Mouse (Mus musculus) limb, embryonic 12.5 days (tissue): ENCODE measurements around the gene Prss32. TPM values are rescaled to one million over a fixed set of nuclear protein-coding genes. Genes with fewer than 3 reads are reported as not detected.

Experiments used
- ATAC-seq: fragments of 200-750 bp; cut with Nextera tagmentation; 2 replicates; pipeline ENCODE4 v1.8.0; 2017; ENCODE audit warnings: low read depth, moderate TSS enrichment; ENCODE audit not compliant: insufficient number of reproducible peaks, insufficient read depth, low FRiP score, low TSS enrichment
- H3K27ac ChIP-seq: fragments of 300-500 bp; sonication (generic); 2 replicates; pipeline ENCODE4 v1.5.1; 2016; ENCODE audit warnings: mild to moderate bottlenecking, moderate library complexity
- H3K27me3 ChIP-seq: fragments of 300-500 bp; sonication (generic); 2 replicates; pipeline ENCODE4 v1.6.1; 2016; ENCODE audit warnings: mild to moderate bottlenecking, moderate library complexity
- H3K36me3 ChIP-seq: fragments of 300-500 bp; sonication (generic); 2 replicates; pipeline ENCODE4 v1.6.1; 2016; ENCODE audit warnings: mild to moderate bottlenecking, moderate library complexity
- H3K4me1 ChIP-seq: fragments of 300-500 bp; sonication (generic); replicated peaks from 2 replicates; pipeline ENCODE4 v1.6.1; 2016
- H3K4me2 ChIP-seq: fragments of 300-500 bp; sonication (generic); 2 replicates; pipeline ENCODE4 v1.6.1; 2016; ENCODE audit warnings: mild to moderate bottlenecking, moderate library complexity
- H3K4me3 ChIP-seq: fragments of 300-500 bp; sonication (generic); replicated peaks from 2 replicates; pipeline ENCODE4 v1.5.1; 2016; ENCODE audit warnings: mild to moderate bottlenecking
- H3K9ac ChIP-seq: fragments of 300-500 bp; sonication (generic); replicated peaks from 2 replicates; pipeline ENCODE4 v1.6.1; 2016; ENCODE audit warnings: mild to moderate bottlenecking, moderate library complexity
- H3K9me3 ChIP-seq: fragments of 300-500 bp; sonication (generic); 2 replicates; pipeline ENCODE4 v1.6.1; 2016; ENCODE audit warnings: mild to moderate bottlenecking, moderate library complexity
- WGBS: fragments of 180-500 bp; shearing (Covaris S2); methylation state at CpG from one replicate; pipeline ENCODE4 v1.1.7; 2016; 5-methylcytosine and 5-hydroxymethylcytosine counted together
- polyA plus RNA-seq: library from polyadenylated mRNA; unstranded; fragments of >200 nt; fragmentation: Nextera tagmentation; extraction: Ambion mirVana; gene quantifications from 2 replicates; pipeline ENCODE4 v1.2.1, GENCODE M21; 2016

Prss32 gene
- polyA plus RNA-seq, 1 experiment from 2014 or later, result not detected

- 98% methylated on average over 25 of the region's 25 CpGs for WGBS
Observed at GRCm38 (mm10) chr17:23819235-23819634, 24.4 kb upstream of the Prss32 start.

DNA sequence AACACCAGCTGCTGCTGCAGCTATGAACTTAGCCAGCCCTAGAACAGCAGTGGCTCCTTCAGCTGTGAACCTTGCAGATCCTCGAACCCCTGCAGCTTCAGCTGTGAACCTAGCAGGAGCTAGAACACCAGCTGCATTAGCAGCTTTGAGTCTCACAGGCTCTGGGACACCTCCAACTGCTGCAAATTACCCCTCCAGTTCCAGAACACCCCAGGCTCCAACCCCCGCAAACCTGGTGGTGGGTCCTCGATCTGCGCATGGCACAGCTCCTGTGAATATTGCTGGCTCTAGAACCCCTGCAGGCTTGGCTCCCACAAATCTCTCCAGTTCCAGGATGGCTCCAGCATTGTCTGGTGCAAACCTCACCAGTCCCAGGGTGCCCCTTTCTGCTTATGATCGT, 22.9 kb upstream of the Prss32 start:
- Histone ChIP-seq H3K4me3 (no peak overlapping the region), H3K27ac (no peak overlapping the region), H3K9ac (no peak overlapping the region), H3K4me2 (no peak overlapping the region), H3K36me3 (peaks cover 99% of the 10 kb centered on the region), H3K4me1 (peaks cover 11% of the 10 kb centered on the region), H3K9me3 (peaks cover 15% of the 10 kb centered on the region), H3K27me3 (no peaks in the 10 kb centered on the region)
- WGBS, result 93% methylated on average over 5 of the region's 5 CpGs
- no peak for ATAC-seq

More at GRCm38 (mm10) chr17:23819235-23819634, 24.4 kb upstream of the Prss32 start:
- Histone ChIP-seq H3K9ac (no peak overlapping the region), H3K27me3 (no peaks in the 10 kb centered on the region), H3K36me3 (peaks cover 99% of the 10 kb centered on the region), H3K4me2 (no peak overlapping the region), H3K27ac (no peak overlapping the region), H3K4me3 (no peak overlapping the region), H3K4me1 (no peaks in the 10 kb centered on the region; the same call in 1 of the 2 replicates), H3K9me3 (peaks cover 23% of the 10 kb centered on the region)
- ATAC-seq, result no peak

- no peak overlapping the region for H3K4me2 ChIP-seq
- no peaks in the 10 kb centered on the region for H3K27me3 ChIP-seq
- H3K36me3 ChIP-seq, result peaks cover 98% of the 10 kb centered on the region
- H3K9me3 ChIP-seq, result peaks cover 15% of the 10 kb centered on the region
- 72% methylated on average over 6 of the region's 6 CpGs for WGBS
- H3K27ac ChIP-seq, result no peak overlapping the region
- H3K4me3 ChIP-seq, result no peak overlapping the region
- peaks cover 13% of the 10 kb centered on the region for H3K4me1 ChIP-seq
- no peak for ATAC-seq
- H3K9ac ChIP-seq, result no peak overlapping the region
Observed at GRCm38 (mm10) chr17:23822094-23822493, 21.6 kb upstream of the Prss32 start.

DNA sequence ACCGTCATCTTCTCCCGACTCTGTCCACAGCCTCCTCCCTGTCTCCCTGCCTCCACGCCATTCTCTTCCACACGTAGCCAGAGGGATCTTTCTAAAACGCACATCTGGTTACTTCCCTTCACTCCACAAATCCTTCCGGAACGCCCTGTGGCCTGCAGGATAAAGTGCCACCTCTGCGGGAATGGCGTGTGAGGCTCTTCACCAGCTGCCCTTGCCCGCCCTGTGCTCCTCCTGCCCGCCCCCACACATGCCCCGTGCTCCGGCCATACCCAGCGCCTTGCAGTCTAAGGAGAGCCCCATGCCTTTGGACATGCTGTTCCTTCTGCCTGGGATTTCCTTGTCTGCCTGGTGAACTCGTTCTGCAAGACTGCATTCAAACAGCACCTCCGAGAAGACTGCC, 20.6 kb upstream of the Prss32 start:
- ATAC-seq, result no peak

DNA sequence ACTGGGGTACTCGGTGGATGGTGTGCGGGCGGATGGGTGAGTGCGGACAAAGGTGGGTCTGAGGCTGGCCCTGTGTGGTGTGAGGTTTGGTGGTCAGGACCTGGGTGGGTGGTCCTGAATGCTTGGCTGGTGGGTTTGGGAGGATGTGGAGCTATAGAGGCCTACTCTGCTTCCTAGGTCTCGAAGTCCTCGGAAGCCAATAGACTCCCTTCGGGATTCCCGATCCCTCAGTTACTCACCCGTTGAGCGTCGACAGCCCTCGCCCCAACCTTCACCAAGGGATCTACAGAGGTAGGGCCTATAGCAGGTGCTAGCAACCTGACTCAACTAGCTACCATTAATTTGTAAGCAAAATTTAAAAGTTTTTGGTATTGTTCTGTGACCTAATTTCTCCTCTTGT, 20.0 kb upstream of the Prss32 start:
- 94% methylated on average over 12 of the region's 12 CpGs for WGBS
- H3K27me3 ChIP-seq, result no peaks in the 10 kb centered on the region

More for the DNA sequence above, 20.6 kb upstream of the Prss32 start:
- Histone ChIP-seq H3K9me3 (peaks cover 15% of the 10 kb centered on the region), H3K4me3 (no peak overlapping the region), H3K27ac (no peak overlapping the region), H3K4me2 (no peak overlapping the region), H3K9ac (no peak overlapping the region), H3K4me1 (peaks cover 22% of the 10 kb centered on the region), H3K27me3 (no peaks in the 10 kb centered on the region), H3K36me3 (peaks cover 92% of the 10 kb centered on the region)
- WGBS, result 81% methylated on average over 16 of the region's 16 CpGs

GRCm38 (mm10) chr17:23825591-23825990, 18.1 kb upstream of the Prss32 start:
- Histone ChIP-seq H3K4me3 (no peak overlapping the region), H3K9ac (no peak overlapping the region), H3K27me3 (no peaks in the 10 kb centered on the region), H3K4me2 (no peak overlapping the region), H3K27ac (no peak overlapping the region), H3K36me3 (peaks cover 66% of the 10 kb centered on the region), H3K4me1 (peaks cover 23% of the 10 kb centered on the region), H3K9me3 (no peaks in the 10 kb centered on the region)
- ATAC-seq, result no peak
- WGBS, result 77% methylated on average over 4 of the region's 4 CpGs

More for the DNA sequence above, 20.0 kb upstream of the Prss32 start:
- peaks cover 11% of the 10 kb centered on the region for H3K9me3 ChIP-seq
- H3K36me3 ChIP-seq, result peaks cover 86% of the 10 kb centered on the region
- H3K9ac ChIP-seq, result no peak overlapping the region
- peaks cover 23% of the 10 kb centered on the region for H3K4me1 ChIP-seq
- no peak for ATAC-seq
- H3K4me3 ChIP-seq, result no peak overlapping the region
- H3K4me2 ChIP-seq, result no peak overlapping the region
- H3K27ac ChIP-seq, result no peak overlapping the region

- peak; percentile 43 for ATAC-seq
- Histone ChIP-seq H3K9me3 (no peaks in the 10 kb centered on the region), H3K4me2 (peak overlapping the region; percentile 71), H3K27ac (peak overlapping the region; percentile 85), H3K9ac (peak overlapping the region; percentile 91), H3K27me3 (peaks cover 11% of the 10 kb centered on the region), H3K4me3 (peak overlapping the region; percentile 82), H3K4me1 (peaks cover 23% of the 10 kb centered on the region), H3K36me3 (peaks cover 37% of the 10 kb centered on the region)
- WGBS, result under 1% methylated on average over 47 of the region's 47 CpGs
Observed at GRCm38 (mm10) chr17:23828271-23829001, 15.2 kb upstream of the Prss32 start.

- peaks cover 30% of the 10 kb centered on the region for H3K36me3 ChIP-seq
- H3K27ac ChIP-seq, result peak within 1 kb of the TSS; percentile 95
- peak within 1 kb of the TSS; percentile 82 for H3K4me3 ChIP-seq
- H3K4me2 ChIP-seq, result peak within 1 kb of the TSS; percentile 71
- no peaks in the 10 kb centered on the region for H3K9me3 ChIP-seq
- peak within 1 kb of the TSS; percentile 91 for H3K9ac ChIP-seq
- peaks cover 23% of the 10 kb centered on the region for H3K4me1 ChIP-seq
- H3K27me3 ChIP-seq, result peaks cover 18% of the 10 kb centered on the region
- ATAC-seq, result peak; percentile 91
- 2% methylated on average over 28 of the region's 42 CpGs for WGBS
Observed at GRCm38 (mm10) chr17:23829064-23829619, 14.5 kb upstream of the Prss32 start, which contains the start of gene Elob. TSS of gene Elob (minus strand) at chr17:23829136.

DNA sequence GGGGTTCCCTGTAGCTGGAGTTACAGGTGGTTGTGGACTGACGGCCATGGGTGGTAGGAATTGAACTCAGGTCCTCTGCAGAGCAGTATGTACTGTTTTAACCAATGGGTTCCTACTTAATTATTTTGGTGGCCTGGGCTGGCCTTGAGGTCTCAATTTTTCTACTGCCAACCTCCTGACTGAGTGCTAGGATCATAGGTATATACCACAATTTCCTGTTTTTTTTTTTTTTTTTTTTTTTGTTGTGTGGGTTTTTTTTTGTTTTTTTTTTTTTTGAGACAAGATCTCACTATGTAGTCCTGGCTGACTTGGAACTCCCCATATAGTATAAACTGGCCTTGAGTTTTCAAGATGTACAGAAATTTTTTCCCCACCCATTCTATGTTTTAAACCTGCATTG, 12.5 kb upstream of the Prss32 start:
- H3K27ac ChIP-seq, result no peak overlapping the region
- 94% methylated on average over 1 of the region's 1 CpGs for WGBS

GRCm38 (mm10) chr17:23836006-23836575, 7.6 kb upstream of the Prss32 start, which contains the start of gene Prss33:
TSS of gene Prss33 (minus strand) at chr17:23836056.
- H3K9ac ChIP-seq, result no peak within 1 kb of the TSS
- ATAC-seq, result no peak
- WGBS, result 76% methylated on average over 8 of the region's 8 CpGs

More for the DNA sequence above, 12.5 kb upstream of the Prss32 start:
- H3K9me3 ChIP-seq, result no peaks in the 10 kb centered on the region
- no peak overlapping the region for H3K9ac ChIP-seq
- peaks cover 12% of the 10 kb centered on the region; the same call in 1 of the 2 replicates for H3K4me1 ChIP-seq
- H3K4me2 ChIP-seq, result no peak overlapping the region
- H3K36me3 ChIP-seq, result peaks cover 11% of the 10 kb centered on the region
- no peak for ATAC-seq
- no peak overlapping the region for H3K4me3 ChIP-seq
- H3K27me3 ChIP-seq, result peaks cover 31% of the 10 kb centered on the region

GRCm38 (mm10) chr17:23841145-23841544, 2.5 kb upstream of the Prss32 start:
- H3K36me3 ChIP-seq, result no peaks in the 10 kb centered on the region
- H3K9me3 ChIP-seq, result no peaks in the 10 kb centered on the region
- WGBS, result 31% methylated on average over 4 of the region's 4 CpGs
- no peak overlapping the region for H3K4me2 ChIP-seq
- H3K27ac ChIP-seq, result no peak overlapping the region
- ATAC-seq, result no peak
- peaks cover 12% of the 10 kb centered on the region for H3K27me3 ChIP-seq
- H3K4me1 ChIP-seq, result no peaks in the 10 kb centered on the region
- no peak overlapping the region for H3K9ac ChIP-seq
- H3K4me3 ChIP-seq, result no peak overlapping the region

More at GRCm38 (mm10) chr17:23836006-23836575, 7.6 kb upstream of the Prss32 start, which contains the start of gene Prss33:
- H3K36me3 ChIP-seq, result no peaks in the 10 kb centered on the region
- no peak within 1 kb of the TSS for H3K27ac ChIP-seq
- no peaks in the 10 kb centered on the region for H3K9me3 ChIP-seq
- no peak within 1 kb of the TSS for H3K4me3 ChIP-seq
- H3K4me1 ChIP-seq, result no peaks in the 10 kb centered on the region
- H3K27me3 ChIP-seq, result peaks cover 31% of the 10 kb centered on the region
- H3K4me2 ChIP-seq, result no peak within 1 kb of the TSS
